Mouse (Mus musculus) olfactory bulb, adult 2 months (tissue): ENCODE data around the gene Insl3. TPM values are rescaled to one million over a fixed set of nuclear protein-coding genes. Genes with fewer than 3 reads are reported as not detected.

Experiments used
- H3K27ac ChIP-seq: fragments of 200-500 bp; 2 replicates; pipeline ENCODE4 v1.5.1; 2012; ENCODE audit warnings: low read depth, low read length; ENCODE audit not compliant: insufficient read depth
- H3K4me1 ChIP-seq: fragments of 200-500 bp; 2 replicates; pipeline ENCODE4 v1.6.1; 2012; ENCODE audit warnings: low read length; ENCODE audit not compliant: control insufficient read depth, insufficient read depth
- H3K4me3 ChIP-seq: fragments of 200-500 bp; 2 replicates; pipeline ENCODE4 v1.5.1; 2012; ENCODE audit warnings: mild to moderate bottlenecking, low read depth, low read length, moderate library complexity; ENCODE audit not compliant: insufficient read depth
- CTCF ChIP-seq: fragments of 200-500 bp; IDR thresholded peaks from 2 replicates; pipeline ENCODE4 v1.5.1; 2012; ENCODE audit warnings: low read depth, mild to moderate bottlenecking, low read length, moderate library complexity; ENCODE audit not compliant: insufficient read depth
- POLR2A ChIP-seq: fragments of 200-500 bp; IDR thresholded peaks from 2 replicates; pipeline ENCODE4 v1.6.1; 2012; ENCODE audit warnings: mild to moderate bottlenecking, low read depth, low read length, moderate library complexity; ENCODE audit not compliant: insufficient read depth
- WGBS: fragments of 180-500 bp; shearing (Covaris S2); methylation state at CpG from one replicate; pipeline ENCODE4 v1.1.7; 2018; 5-methylcytosine and 5-hydroxymethylcytosine counted together
- polyA plus RNA-seq: library from polyadenylated mRNA; stranded (reverse); fragments of >200 nt; gene quantifications from 2 replicates; pipeline ENCODE4 v1.2.4, GENCODE M21; 2012; ENCODE audit warnings: low replicate concordance; ENCODE audit not compliant: missing spikeins, insufficient read depth, insufficient read length

The Insl3 gene
- polyA plus RNA-seq, 1 experiment: not detected

- TF ChIP-seq POLR2A (no peak), CTCF (no peak)
- Histone ChIP-seq H3K27ac (no peak overlapping the region), H3K4me3 (no peak overlapping the region), H3K4me1 (peaks cover 44% of the 10 kb centered on the region)
- 83% methylated on average over 13 of the region's 13 CpGs for WGBS
Observed at GRCm38 (mm10) chr8:71716561-71717053, 27.6 kb downstream of the Insl3 start.

- Histone ChIP-seq H3K27ac (no peak overlapping the region), H3K4me1 (peaks cover 49% of the 10 kb centered on the region), H3K4me3 (no peak overlapping the region)
- 78% methylated on average over 12 of the region's 12 CpGs for WGBS
- TF ChIP-seq POLR2A: no peak
- no peak for TF ChIP-seq CTCF
Observed at GRCm38 (mm10) chr8:71717096-71717495, 28.1 kb downstream of the Insl3 start.

GRCm38 (mm10) chr8:71718252-71718651, 29.2 kb downstream of the Insl3 start:
- Histone ChIP-seq H3K4me3 (no peak overlapping the region), H3K27ac (peak overlapping the region; percentile 88), H3K4me1 (peaks cover 55% of the 10 kb centered on the region)
- 23% methylated on average over 3 of the region's 3 CpGs for WGBS
- TF ChIP-seq POLR2A: no peak
- no peak for TF ChIP-seq CTCF

- Histone ChIP-seq H3K4me1 (peaks cover 59% of the 10 kb centered on the region), H3K4me3 (no peak overlapping the region), H3K27ac (peak overlapping the region; percentile 88)
- 9% methylated on average over 4 of the region's 4 CpGs for WGBS
- TF ChIP-seq CTCF: no peak
- no peak for TF ChIP-seq POLR2A
Observed at GRCm38 (mm10) chr8:71719218-71719617, 30.2 kb downstream of the Insl3 start.

- Histone ChIP-seq H3K4me1 (peaks cover 63% of the 10 kb centered on the region), H3K4me3 (0 out of 2 replicates have a peak overlapping the region, but pooled peaks have one; percentile 8), H3K27ac (peak overlapping the region; percentile 88)
- 15% methylated on average over 7 of the region's 7 CpGs for WGBS
- TF ChIP-seq POLR2A (no peak), CTCF (no peak)
Observed at GRCm38 (mm10) chr8:71719928-71720457, 31.0 kb downstream of the Insl3 start.

- Histone ChIP-seq H3K27ac (no peak overlapping the region), H3K4me3 (no peak overlapping the region), H3K4me1 (peaks cover 59% of the 10 kb centered on the region)
- WGBS: 76% methylated on average over 14 of the region's 14 CpGs
- TF ChIP-seq CTCF (no peak), POLR2A (no peak)
Observed at GRCm38 (mm10) chr8:71723047-71723551, 34.1 kb downstream of the Insl3 start.

- WGBS: 76% methylated on average over 4 of the region's 4 CpGs
- no peak overlapping the region; the same call in 1 of the 2 replicates for H3K27ac ChIP-seq
- H3K4me1 ChIP-seq: peaks cover 53% of the 10 kb centered on the region
- TF ChIP-seq POLR2A (no peak), CTCF (no peak)
- H3K4me3 ChIP-seq: peak overlapping the region; percentile 91
Observed at GRCm38 (mm10) chr8:71724389-71724788, 35.4 kb downstream of the Insl3 start.

GRCm38 (mm10) chr8:71725122-71725924, 36.3 kb downstream of the Insl3 start, which contains the start of gene Fcho1:
TSS of gene Fcho1 (minus strand) at chr8:71725716.
- TF ChIP-seq CTCF (no peak), POLR2A (no peak)
- 2% methylated on average over 54 of the region's 54 CpGs for WGBS
- Histone ChIP-seq H3K4me1 (peaks cover 46% of the 10 kb centered on the region), H3K4me3 (peak within 1 kb of the TSS; percentile 91), H3K27ac (peak within 1 kb of the TSS; percentile 78)
